30 mouse cellular contexts compared by ENCODE assay signal in genomic region chr8:124917741-124918484, GRCm38 (mm10). TPM values are rescaled to one million over a fixed set of nuclear protein-coding genes. Genes with fewer than 3 reads are reported as not detected.
DNase-seq lines count a peak whose midpoint lies in the region; ATAC-seq and TF ChIP-seq lines count a peak whose summit lies in the region.
"Had no signal": no experiment of that assay in that cellular context is flagged by ENCODE, and none has a peak within 500 bp of the region (broad histone marks: within the 10 kb centered on the region; RNA-seq: fewer than 3 reads in every experiment).

No protein-coding gene starts in this region.

- TF ChIP-seq EP300 in heart, postnatal 0 days (IDR thresholded peaks at IDR 0.05; ENCODE audit: low read depth) = no peak

- no peak overlapping the region for H3K27ac ChIP-seq in heart, postnatal 0 days (ENCODE audit: low read depth)
- H3K27ac ChIP-seq: embryonic facial prominence, embryonic 12.5 days; forebrain, embryonic 10.5 days; hindbrain, embryonic 10.5 days; hindbrain, embryonic 15.5 days; left cerebral cortex, adult 2 months; limb, embryonic 12.5 days; liver, embryonic 15.5 days; lung, embryonic 15.5 days; midbrain, embryonic 13.5 days; neural tube, embryonic 13.5 days had no signal

- H3K4me1 ChIP-seq in heart, postnatal 0 days (ENCODE audit: control insufficient read depth, insufficient read depth) = peaks cover 33% of the 10 kb centered on the region
- H3K4me1 ChIP-seq: midbrain, embryonic 13.5 days had no signal

- 61% methylated on average over 18 of the region's 18 CpGs for WGBS in heart, postnatal 0 days

- DNase-seq in cerebellum, adult 11 months = peak; percentile 40
- no peak for DNase-seq in heart, postnatal 0 days (ENCODE audit: low spot score)
- DNase-seq in heart, postnatal 36 days = no peak
- DNase-seq in cerebellum, postnatal 10 days = peak; percentile 33 to 42
- no peak for DNase-seq in lung, postnatal 36 days
- DNase-seq in urinary bladder, postnatal 4 days (ENCODE audit: low spot score in 2 of 2) = no peak
- DNase-seq: adrenal gland, adult 2 months; adrenal gland, postnatal 36 days; embryo, embryonic 11 days; forebrain, postnatal 0 days; gastrocnemius, postnatal 25 days; heart, adult 18-20 months; heart, postnatal 10 days; kidney, adult 11 months; kidney, postnatal 14 days had no signal

- H3K36me3 ChIP-seq in heart, postnatal 0 days (replicated peaks; ENCODE audit: control insufficient read depth, insufficient read depth, low read length) = peaks cover 27% of the 10 kb centered on the region

- no peak for ATAC-seq in cerebellum, adult (ENCODE audit: insufficient number of reproducible peaks, low FRiP score, low TSS enrichment)
- no peak for ATAC-seq in heart, postnatal 0 days (ENCODE audit: insufficient read depth, low read depth)
- ATAC-seq: activated CD4-positive, CD25-positive, alpha-beta regulatory T cell, adult 4 months; forebrain, postnatal 0 days; inflammation-experienced regulatory T-cells, adult 6 months; midbrain, embryonic 13.5 days had no signal

- intact Hi-C loops in heart, postnatal 36 days (cut with DNase I) = no loop called here

- no peaks in the 10 kb centered on the region for H3K9me3 ChIP-seq in heart, postnatal 0 days (replicated peaks; ENCODE audit: control insufficient read depth, low read length)
- H3K9me3 ChIP-seq: embryonic facial prominence, embryonic 12.5 days; forebrain, embryonic 10.5 days; hindbrain, embryonic 15.5 days; limb, embryonic 12.5 days; liver, embryonic 15.5 days; lung, embryonic 15.5 days; midbrain, embryonic 13.5 days; neural tube, embryonic 13.5 days had no signal

- TF ChIP-seq CTCF in heart, postnatal 0 days (IDR thresholded peaks at IDR 0.05; ENCODE audit: low read depth) = no peak

- H3K4me3 ChIP-seq in heart, postnatal 0 days (ENCODE audit: low read depth, low read length) = no peak overlapping the region
- H3K4me3 ChIP-seq: embryonic facial prominence, embryonic 12.5 days; forebrain, embryonic 10.5 days; heart, embryonic 12.5 days; hindbrain, embryonic 10.5 days; hindbrain, embryonic 15.5 days; left cerebral cortex, adult 2 months; limb, embryonic 12.5 days; liver, embryonic 15.5 days; lung, embryonic 15.5 days; midbrain, embryonic 13.5 days; neural tube, embryonic 13.5 days had no signal

- H3K4me2 ChIP-seq in heart, postnatal 0 days (ENCODE audit: low read depth, low read length) = no peak overlapping the region
- H3K4me2 ChIP-seq: embryonic facial prominence, embryonic 12.5 days; heart, embryonic 12.5 days; hindbrain, embryonic 15.5 days; limb, embryonic 12.5 days; liver, embryonic 15.5 days; lung, embryonic 15.5 days; midbrain, embryonic 13.5 days; neural tube, embryonic 13.5 days had no signal

- no peaks in the 10 kb centered on the region for H3K27me3 ChIP-seq in heart, postnatal 0 days (ENCODE audit: control insufficient read depth, insufficient read depth, low read length)
- H3K27me3 ChIP-seq: CH12.LX; embryonic facial prominence, embryonic 12.5 days; heart, embryonic 12.5 days; hindbrain, embryonic 15.5 days; limb, embryonic 12.5 days; liver, embryonic 15.5 days; lung, embryonic 15.5 days; midbrain, embryonic 13.5 days; neural tube, embryonic 13.5 days had no signal

- H3K9ac ChIP-seq in heart, postnatal 0 days (replicated peaks; ENCODE audit: low read depth, low read length) = 0 out of 2 replicates have a peak overlapping the region, but pooled peaks have one; percentile 10
- H3K9ac ChIP-seq: embryonic facial prominence, embryonic 12.5 days; forebrain, postnatal 0 days; heart, embryonic 12.5 days; hindbrain, embryonic 15.5 days; limb, embryonic 12.5 days; liver, embryonic 15.5 days; lung, embryonic 15.5 days; midbrain, embryonic 13.5 days; neural tube, embryonic 13.5 days had no signal

RNA-seq across cellular contexts. Expression of gene Sprtn, which starts 20.2 kb away (rescaled TPM):
- total RNA-seq in heart, postnatal 0 days (2014; rRNA removed; ENCODE audit: low replicate concordance) = 9.6 and 14.5 TPM in 2 replicates
- polyA plus RNA-seq in heart, postnatal 0 days (2015; fragmentation: Nextera tagmentation; extraction: Ambion mirVana) = 5.1 and 6.7 TPM in 2 replicates
- total RNA-seq in heart, postnatal 36 days (2021) = 10 to 100 TPM; 12.2 to 12.8 TPM

RNA-seq across cellular contexts. Expression of gene Exoc8, which starts 20.4 kb away (rescaled TPM):
- total RNA-seq in heart, postnatal 0 days (2014; rRNA removed; ENCODE audit: low replicate concordance) = 9.0 and 16.9 TPM in 2 replicates
- polyA plus RNA-seq in heart, postnatal 0 days (2015; fragmentation: Nextera tagmentation; extraction: Ambion mirVana) = 5.0 and 5.3 TPM in 2 replicates
- total RNA-seq in heart, postnatal 36 days (2021) = 10 to 100 TPM; 18.5 to 22.8 TPM

RNA-seq across cellular contexts. Expression of gene Egln1, which starts 31.2 kb away (rescaled TPM):
- 60.9 and 79.6 TPM in 2 replicates for total RNA-seq in heart, postnatal 0 days (2014; rRNA removed; ENCODE audit: low replicate concordance)
- polyA plus RNA-seq in heart, postnatal 0 days (2015; fragmentation: Nextera tagmentation; extraction: Ambion mirVana) = 16.5 and 17.7 TPM in 2 replicates
- total RNA-seq in heart, postnatal 36 days (2021) = 100 to 1,000 TPM; 294 to 306 TPM

RNA-seq across cellular contexts. Expression of gene 2810004N23Rik, which starts 55.0 kb away (rescaled TPM):
- 45.9 and 49.9 TPM in 2 replicates for total RNA-seq in heart, postnatal 0 days (2014; rRNA removed; ENCODE audit: low replicate concordance)
- polyA plus RNA-seq in heart, postnatal 0 days (2015; fragmentation: Nextera tagmentation; extraction: Ambion mirVana) = 49.6 and 50.2 TPM in 2 replicates
- total RNA-seq in heart, postnatal 36 days (2021) = 10 to 100 TPM; 44.8 to 47.4 TPM

RNA-seq across cellular contexts. Expression of gene Gnpat, which starts 55.1 kb away (rescaled TPM):
- total RNA-seq in heart, postnatal 0 days (2014; rRNA removed; ENCODE audit: low replicate concordance) = 77.2 and 117 TPM in 2 replicates
- 114 and 115 TPM in 2 replicates for polyA plus RNA-seq in heart, postnatal 0 days (2015; fragmentation: Nextera tagmentation; extraction: Ambion mirVana)
- 100 to 1,000 TPM; 174 to 194 TPM for total RNA-seq in heart, postnatal 36 days (2021)

Comparison
In these comparisons a context has a peak if more than half of its experiments do, and no peak if none do; other contexts are left out.
1. DNase-seq: peak in cerebellum, adult 11 months (single experiment) and cerebellum, postnatal 10 days (2 of 2); none in heart, postnatal 0 days (single experiment), heart, postnatal 36 days (0 of 2), lung, postnatal 36 days (single experiment) and urinary bladder, postnatal 4 days (0 of 2).